Mouse (Mus musculus) ES-E14 (cell line): ENCODE results near the gene Ak5. TPM values are rescaled to one million over a fixed set of nuclear protein-coding genes. Genes with fewer than 3 reads are reported as not detected.

ENCODE experiments used
- DNase-seq: peaks from one replicate; pipeline ENCODE4 v3.0.0-alpha.2; 2013; ENCODE audit warnings: low read depth, low spot score
- H3K27ac ChIP-seq: 2 replicates; pipeline ENCODE4 v1.5.1; 2012; ENCODE audit warnings: low read depth, mild to moderate bottlenecking, low read length, moderate library complexity, mixed read lengths; ENCODE audit not compliant: poor library complexity, insufficient read depth, severe bottlenecking
- H3K36me3 ChIP-seq: 2 replicates; pipeline ENCODE4 v1.6.1; 2012; ENCODE audit warnings: mild to moderate bottlenecking, low read length, moderate library complexity, mixed read lengths; ENCODE audit not compliant: control insufficient read depth, poor library complexity, insufficient read depth, severe bottlenecking
- H3K4me1 ChIP-seq, 2 experiments: fragments of 150-350 bp in 1 of 2; sonication (generic) in 1 of 2; 2 replicates each; pipeline ENCODE4 v1.6.1; 2012; ENCODE audit warnings: low read length in 2 of 2, mild to moderate bottlenecking in 1 of 2, mixed read lengths in 1 of 2; ENCODE audit not compliant: control insufficient read depth in 2 of 2, insufficient read depth in 2 of 2, poor library complexity in 1 of 2
- H3K4me3 ChIP-seq, 2 experiments: fragments of 150-350 bp in 1 of 2; sonication (generic) in 1 of 2; 2 replicates each; pipeline ENCODE4 v1.5.1; 2012; ENCODE audit warnings: low read length in 2 of 2, low read depth in 1 of 2, mild to moderate bottlenecking in 1 of 2, mixed read lengths in 1 of 2; ENCODE audit not compliant: insufficient read depth in 1 of 2, poor library complexity in 1 of 2, severe bottlenecking in 1 of 2
- H3K9ac ChIP-seq: 2 replicates; pipeline ENCODE4 v1.6.1; 2012; ENCODE audit warnings: low read depth, mild to moderate bottlenecking, low read length, mixed read lengths; ENCODE audit not compliant: poor library complexity, insufficient read depth, severe bottlenecking
- H3K9me3 ChIP-seq: fragments of 150-350 bp; sonication (generic); 2 replicates; pipeline ENCODE4 v1.6.1; 2012; ENCODE audit warnings: low read depth, mild to moderate bottlenecking, low read length; ENCODE audit not compliant: control insufficient read depth, insufficient read depth
- CHD2 ChIP-seq: IDR thresholded peaks from 2 replicates; pipeline ENCODE4 v1.6.1; 2014; ENCODE audit warnings: mild to moderate bottlenecking, low read depth, low read length, inconsistent platforms
- HCFC1 ChIP-seq: IDR thresholded peaks from 2 replicates; pipeline ENCODE4 v1.6.1; 2012; ENCODE audit warnings: low read length, inconsistent platforms, borderline replicate concordance; ENCODE audit not compliant: insufficient read depth
- MAFK ChIP-seq: IDR thresholded peaks from 2 replicates; pipeline ENCODE4 v1.6.1; 2014; ENCODE audit warnings: mild to moderate bottlenecking, low read depth, low read length, inconsistent platforms; ENCODE audit not compliant: insufficient read depth
- ZC3H11A ChIP-seq: IDR thresholded peaks from 2 replicates; pipeline ENCODE4 v1.6.1; 2012; ENCODE audit warnings: low read depth, mild to moderate bottlenecking, inconsistent platforms, low read length, borderline replicate concordance
- ZNF384 ChIP-seq: IDR thresholded peaks from 2 replicates; pipeline ENCODE4 v1.6.1; 2012; ENCODE audit warnings: low read depth, low read length, inconsistent platforms
- in situ Hi-C, 2 experiments: fragments of 600-800 bp; cut with MboI; formaldehyde crosslinking; loops; one replicate each; pipeline ENCODE4 v1.15.1; 2025; ENCODE audit warnings: low sequenced_read_pairs in 2 of 2, inconsistent platforms in 1 of 2; ENCODE audit not compliant: unreplicated experiment in 2 of 2
- total RNA-seq: library from RNA; depleted of rRNA; stranded (reverse); fragments of 300-350 nt; gene quantifications from 2 replicates; pipeline ENCODE4 v1.2.3, GENCODE M21; 2012

Ak5 gene
- total RNA-seq, 1 experiment: 0.76 TPM

DNA sequence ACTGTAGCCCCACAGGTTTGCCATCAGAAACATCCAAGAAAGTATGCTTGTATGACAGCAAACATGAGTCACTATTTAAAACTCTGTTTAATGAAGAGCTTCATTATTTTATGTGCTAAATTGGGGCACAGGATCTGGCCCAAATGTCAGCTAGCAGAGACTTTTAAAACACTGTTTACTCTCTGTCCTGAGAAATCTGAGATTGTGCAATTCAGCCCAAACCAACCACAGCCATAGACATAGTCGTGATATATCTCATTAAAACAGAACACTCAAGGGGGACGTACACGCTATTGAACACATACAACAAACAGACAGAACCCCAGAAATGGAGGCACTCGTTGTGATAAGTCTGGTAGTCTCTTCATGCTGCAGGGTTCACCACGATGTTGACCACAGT lies 177.7 kb downstream of the Ak5 start:
- no peak overlapping the region for H3K9ac ChIP-seq
- in situ Hi-C loops: no loop called here
- no peaks in the 10 kb centered on the region for H3K9me3 ChIP-seq
- TF ChIP-seq MAFK (no peak), CHD2 (no peak), ZC3H11A (no peak), ZNF384 (no peak), HCFC1 (no peak)
- H3K36me3 ChIP-seq: no peaks in the 10 kb centered on the region
- no peak for DNase-seq
- H3K4me1 ChIP-seq: peaks cover 0 to 3% of the 10 kb centered on the region in 2 experiments; a peak in 2 of 4 replicates
- no peak overlapping the region for H3K27ac ChIP-seq
- H3K4me3 ChIP-seq: no peak overlapping the region

DNA sequence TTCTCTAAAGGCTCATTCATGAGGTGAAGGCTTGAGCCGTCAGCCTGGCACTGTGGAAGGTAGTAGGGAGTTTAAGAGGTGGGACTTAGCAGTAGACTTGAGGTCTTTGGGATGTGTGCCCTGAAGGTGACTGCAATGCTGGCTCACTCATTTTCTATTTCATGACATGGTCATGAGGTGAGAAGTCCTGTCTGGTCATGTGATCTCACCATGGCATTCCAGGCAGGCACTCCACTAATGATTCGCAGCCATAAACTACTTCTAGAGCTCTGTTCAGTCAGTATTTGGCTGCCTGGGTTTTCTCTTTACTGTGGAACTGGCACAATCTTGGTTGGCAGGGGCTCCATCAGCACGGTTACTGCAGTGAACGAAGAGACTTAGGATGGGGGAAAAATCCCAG lies 179.2 kb downstream of the Ak5 start:
- no peak for DNase-seq
- peaks cover 0 to 3% of the 10 kb centered on the region in 2 experiments; a peak in 2 of 4 replicates for H3K4me1 ChIP-seq
- H3K9ac ChIP-seq: no peak overlapping the region
- in situ Hi-C loops: no loop called here
- TF ChIP-seq ZC3H11A: no peak
- no peak for TF ChIP-seq ZNF384
- TF ChIP-seq CHD2: no peak
- no peak for TF ChIP-seq HCFC1
- TF ChIP-seq MAFK: no peak
- no peak overlapping the region for H3K4me3 ChIP-seq
- no peak overlapping the region for H3K27ac ChIP-seq
- H3K36me3 ChIP-seq: no peaks in the 10 kb centered on the region
- no peaks in the 10 kb centered on the region for H3K9me3 ChIP-seq

DNA sequence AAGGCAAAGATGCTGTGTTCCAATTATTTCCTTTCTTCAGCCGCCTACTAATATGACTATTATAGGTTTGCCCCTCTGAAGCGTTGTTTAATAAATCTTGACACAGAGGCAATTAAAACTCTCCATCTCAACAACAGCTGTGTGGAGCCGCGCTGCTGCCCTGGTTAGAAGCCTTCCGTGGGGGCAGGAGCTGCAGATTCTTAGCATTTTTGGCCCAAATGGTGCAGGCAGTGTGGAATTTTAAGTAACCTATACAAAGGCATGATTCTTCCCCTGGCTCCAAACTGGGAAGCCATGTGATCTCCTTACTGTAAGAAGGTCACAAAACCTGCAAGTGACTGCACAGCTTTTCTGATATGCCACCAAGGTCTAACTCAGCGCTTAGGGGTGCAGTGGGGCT lies 184.0 kb downstream of the Ak5 start:
- no peak overlapping the region for H3K9ac ChIP-seq
- TF ChIP-seq MAFK (no peak), CHD2 (no peak), ZNF384 (no peak), ZC3H11A (no peak)
- peaks cover 3 to 8% of the 10 kb centered on the region in 2 experiments; a peak in 3 of 4 replicates for H3K4me1 ChIP-seq
- H3K36me3 ChIP-seq: no peaks in the 10 kb centered on the region
- no peak overlapping the region for H3K4me3 ChIP-seq
- no peaks in the 10 kb centered on the region for H3K9me3 ChIP-seq
- no peak for DNase-seq
- in situ Hi-C loops: no loop called here
- H3K27ac ChIP-seq: no peak overlapping the region

DNA sequence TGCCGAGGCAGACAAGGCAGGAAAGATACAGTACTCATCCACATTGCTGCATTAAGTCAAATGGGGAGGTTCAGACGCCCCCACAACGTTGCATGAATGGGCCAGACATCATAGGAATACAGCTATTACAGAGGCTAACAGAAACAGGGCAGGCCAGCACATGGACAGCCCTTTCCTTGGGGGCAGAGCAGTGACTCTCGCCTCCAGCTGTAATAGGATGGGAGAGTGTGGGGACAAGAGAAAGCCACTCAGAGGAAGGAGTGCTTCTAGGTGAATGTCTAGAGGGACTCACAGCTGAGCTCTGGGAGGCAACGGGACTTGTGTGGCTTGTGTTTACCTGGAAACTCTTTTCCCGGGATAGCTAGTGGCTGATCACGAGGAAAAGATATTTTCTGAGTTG lies 184.4 kb downstream of the Ak5 start:
- no peaks in the 10 kb centered on the region for H3K36me3 ChIP-seq
- no peak for DNase-seq
- no peak for TF ChIP-seq CHD2
- TF ChIP-seq HCFC1: no peak
- no peak for TF ChIP-seq ZC3H11A
- TF ChIP-seq ZNF384: no peak
- no peak for TF ChIP-seq MAFK
- no peak overlapping the region for H3K4me3 ChIP-seq
- peaks cover 3 to 9% of the 10 kb centered on the region in 2 experiments; a peak in 3 of 4 replicates for H3K4me1 ChIP-seq
- no peak overlapping the region for H3K9ac ChIP-seq
- no peak overlapping the region for H3K27ac ChIP-seq
- no peaks in the 10 kb centered on the region for H3K9me3 ChIP-seq
- in situ Hi-C loops: no loop called here

DNA sequence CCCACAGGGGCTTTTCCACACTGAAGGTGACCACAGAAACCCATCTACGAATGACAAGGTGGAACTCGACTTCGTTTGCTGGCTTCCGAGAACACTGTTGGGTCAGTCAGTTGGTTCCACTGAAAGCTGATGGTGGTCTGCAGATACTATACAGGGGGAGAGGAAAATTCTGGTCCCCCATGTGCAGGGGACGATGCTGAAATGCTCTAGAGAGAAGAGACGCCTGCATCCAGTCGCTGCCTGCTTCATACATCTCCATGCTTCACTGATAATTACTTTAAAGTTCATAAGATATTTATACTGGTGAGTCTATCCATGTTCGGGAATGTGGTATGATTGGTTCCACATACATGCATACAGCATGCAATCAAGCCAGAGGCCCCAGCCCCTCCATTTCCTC lies 186.0 kb downstream of the Ak5 start:
- H3K27ac ChIP-seq: no peak overlapping the region
- DNase-seq: no peak
- in situ Hi-C loops: no loop called here

More for the DNA sequence above, 186.0 kb downstream of the Ak5 start:
- Histone ChIP-seq H3K9me3 (no peaks in the 10 kb centered on the region), H3K36me3 (no peaks in the 10 kb centered on the region), H3K9ac (no peak overlapping the region), H3K4me1 (peaks cover 3 to 16% of the 10 kb centered on the region in 2 experiments; a peak in 3 of 4 replicates), H3K4me3 (no peak overlapping the region)
- TF ChIP-seq ZNF384 (no peak), MAFK (no peak), CHD2 (no peak), HCFC1 (no peak), ZC3H11A (no peak)
